Mouse (Mus musculus) thymus, adult 2 months (tissue): Measurements from ENCODE around the gene Tbx15. TPM values are rescaled to one million over a fixed set of nuclear protein-coding genes. Genes with fewer than 3 reads are reported as not detected.

Experiments
- DNase-seq: peaks from one replicate; pipeline ENCODE4 v3.0.0; 2021
- H3K27ac ChIP-seq: fragments of 200-500 bp; 2 replicates; pipeline ENCODE4 v1.5.1; 2012; ENCODE audit warnings: low read length, control low read depth; ENCODE audit not compliant: control insufficient read depth, insufficient read depth
- H3K27me3 ChIP-seq: fragments of 200-500 bp; 2 replicates; pipeline ENCODE4 v1.6.1; 2012; ENCODE audit warnings: mild to moderate bottlenecking, low read length, moderate library complexity, mixed read lengths; ENCODE audit not compliant: control insufficient read depth, insufficient read depth
- H3K36me3 ChIP-seq: fragments of 200-500 bp; 2 replicates; pipeline ENCODE4 v1.6.1; 2012; ENCODE audit warnings: mild to moderate bottlenecking, low read length, moderate library complexity; ENCODE audit not compliant: control insufficient read depth, insufficient read depth
- H3K4me1 ChIP-seq: fragments of 200-500 bp; replicated peaks from 2 replicates; pipeline ENCODE4 v1.6.1; 2012; ENCODE audit warnings: low read length; ENCODE audit not compliant: control insufficient read depth, insufficient read depth
- H3K4me3 ChIP-seq: fragments of 200-500 bp; 2 replicates; pipeline ENCODE4 v1.5.1; 2012; ENCODE audit warnings: mild to moderate bottlenecking, low read length, control low read depth, moderate library complexity; ENCODE audit not compliant: control insufficient read depth, insufficient read depth
- CTCF ChIP-seq: fragments of 200-500 bp; IDR thresholded peaks from 2 replicates; pipeline ENCODE4 v1.5.1; 2012; ENCODE audit warnings: mild to moderate bottlenecking, control low read depth, low read length, moderate library complexity, borderline replicate concordance; ENCODE audit not compliant: control insufficient read depth, poor library complexity, insufficient read depth; ENCODE audit errors: extremely low read depth
- POLR2A ChIP-seq: fragments of 200-500 bp; IDR thresholded peaks from 2 replicates; pipeline ENCODE4 v1.6.1; 2012; ENCODE audit warnings: mild to moderate bottlenecking, low read length, control low read depth, moderate library complexity; ENCODE audit not compliant: control insufficient read depth, poor library complexity, insufficient read depth; ENCODE audit errors: extremely low read depth
- whole genome bisulfite sequencing: fragments of 180-500 bp; shearing (Covaris S2); methylation state at CpG from one replicate; pipeline ENCODE4 v1.1.7; 2018; 5-methylcytosine and 5-hydroxymethylcytosine counted together
- polyA plus RNA-seq: library from polyadenylated mRNA; depleted of rRNA; stranded (reverse); fragments of >200 nt; gene quantifications from 2 replicates; pipeline ENCODE4 v1.2.3, GENCODE M21; 2012; rRNA removed

The Tbx15 gene
- polyA plus RNA-seq = 0.34 and 0.62 TPM in 2 replicates

GRCm38 (mm10) chr3:99240213-99240720 lies at the start of gene Tbx15:
Gene Tbx15 (plus strand): TSS chr3:99240381.
- peaks cover 32% of the 10 kb centered on the region; the same call in 1 of the 2 replicates for H3K27me3 ChIP-seq
- H3K4me3 ChIP-seq = no peak within 1 kb of the TSS
- no peak for DNase-seq
- no peak within 1 kb of the TSS for H3K27ac ChIP-seq
- WGBS = 7% methylated on average over 19 of the region's 20 CpGs
- no peak for TF ChIP-seq CTCF
- no peak for TF ChIP-seq POLR2A
- no peaks in the 10 kb centered on the region for H3K36me3 ChIP-seq
- no peaks in the 10 kb centered on the region for H3K4me1 ChIP-seq

- peaks cover 13% of the 10 kb centered on the region for H3K4me1 ChIP-seq
- 47% methylated on average over 4 of the region's 4 CpGs for WGBS
- H3K27ac ChIP-seq = peak overlapping the region; percentile 91
- TF ChIP-seq POLR2A (no peak), CTCF (no peak)
- no peaks in the 10 kb centered on the region for H3K27me3 ChIP-seq
- H3K36me3 ChIP-seq = no peaks in the 10 kb centered on the region
- DNase-seq = peak; percentile 47
- H3K4me3 ChIP-seq = no peak overlapping the region
Observed at GRCm38 (mm10) chr3:99193576-99193975, 46.6 kb upstream of the Tbx15 start.

GRCm38 (mm10) chr3:99203331-99203730 lies 36.9 kb upstream of the Tbx15 start:
- DNase-seq = no peak
- no peak overlapping the region for H3K27ac ChIP-seq
- H3K4me3 ChIP-seq = no peak overlapping the region
- no peaks in the 10 kb centered on the region for H3K36me3 ChIP-seq
- H3K27me3 ChIP-seq = no peaks in the 10 kb centered on the region
- TF ChIP-seq CTCF = no peak
- TF ChIP-seq POLR2A = no peak
- H3K4me1 ChIP-seq = no peaks in the 10 kb centered on the region

DNA sequence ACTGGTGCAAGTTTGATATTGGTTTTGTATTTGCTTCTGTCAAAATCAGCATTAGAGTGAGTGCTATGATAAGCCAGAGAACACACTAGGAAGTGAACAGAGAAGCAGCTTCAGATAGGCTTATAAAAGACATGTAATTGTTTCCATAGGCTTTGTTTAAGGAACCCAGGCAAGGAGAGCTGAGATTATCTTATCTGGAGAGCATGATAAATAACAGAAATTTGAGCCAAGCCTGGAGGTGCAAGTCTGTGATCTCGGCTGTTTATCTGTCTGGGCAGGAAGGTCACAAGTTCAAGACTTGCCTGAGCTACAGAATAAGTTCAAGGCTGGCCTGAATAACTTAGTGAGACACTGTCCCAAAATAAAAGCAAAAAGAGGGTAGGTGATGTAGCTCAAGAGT lies 31.8 kb upstream of the Tbx15 start:
- Histone ChIP-seq H3K4me3 (no peak overlapping the region), H3K4me1 (peaks cover 5% of the 10 kb centered on the region), H3K27me3 (no peaks in the 10 kb centered on the region), H3K36me3 (no peaks in the 10 kb centered on the region), H3K27ac (no peak overlapping the region)
- no peak for TF ChIP-seq CTCF
- no peak for TF ChIP-seq POLR2A
- 91% methylated on average over 1 of the region's 1 CpGs for WGBS
- no peak for DNase-seq

GRCm38 (mm10) chr3:99211105-99211698 lies 29.0 kb upstream of the Tbx15 start:
- WGBS = 94% methylated on average over 14 of the region's 14 CpGs
- no peak overlapping the region for H3K4me3 ChIP-seq
- TF ChIP-seq CTCF = no peak
- no peak for TF ChIP-seq POLR2A
- peaks cover 5% of the 10 kb centered on the region for H3K4me1 ChIP-seq
- H3K27ac ChIP-seq = no peak overlapping the region
- no peaks in the 10 kb centered on the region for H3K36me3 ChIP-seq
- DNase-seq = no peak
- no peaks in the 10 kb centered on the region for H3K27me3 ChIP-seq

DNA sequence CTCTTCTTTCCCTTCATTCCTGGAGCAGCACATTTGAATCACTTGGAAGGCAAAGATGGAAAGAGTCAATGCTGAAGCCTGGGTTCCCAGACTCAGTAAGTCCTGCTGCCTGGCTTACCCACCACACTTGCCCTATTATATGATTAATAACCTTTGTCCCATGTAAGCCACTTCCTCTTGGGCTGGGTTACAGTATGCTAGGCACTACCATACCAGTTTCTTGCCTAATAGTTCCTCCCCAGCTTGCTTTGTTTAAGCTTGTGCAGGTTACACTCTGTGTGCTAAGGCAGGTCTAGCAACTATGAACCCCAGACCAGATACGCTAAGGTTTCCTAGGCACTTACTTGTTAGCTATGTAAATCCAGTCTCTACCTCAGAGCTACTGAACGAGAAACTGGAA lies 12.4 kb upstream of the Tbx15 start:
- TF ChIP-seq POLR2A = no peak
- TF ChIP-seq CTCF = no peak
- no peaks in the 10 kb centered on the region for H3K4me1 ChIP-seq
- no peak overlapping the region for H3K4me3 ChIP-seq
- H3K36me3 ChIP-seq = no peaks in the 10 kb centered on the region
- 86% methylated on average over 2 of the region's 2 CpGs for WGBS
- H3K27ac ChIP-seq = no peak overlapping the region
- H3K27me3 ChIP-seq = no peaks in the 10 kb centered on the region
- DNase-seq = no peak
